ENCODE assay signal across 10 mouse cellular contexts in the genomic region with DNA sequence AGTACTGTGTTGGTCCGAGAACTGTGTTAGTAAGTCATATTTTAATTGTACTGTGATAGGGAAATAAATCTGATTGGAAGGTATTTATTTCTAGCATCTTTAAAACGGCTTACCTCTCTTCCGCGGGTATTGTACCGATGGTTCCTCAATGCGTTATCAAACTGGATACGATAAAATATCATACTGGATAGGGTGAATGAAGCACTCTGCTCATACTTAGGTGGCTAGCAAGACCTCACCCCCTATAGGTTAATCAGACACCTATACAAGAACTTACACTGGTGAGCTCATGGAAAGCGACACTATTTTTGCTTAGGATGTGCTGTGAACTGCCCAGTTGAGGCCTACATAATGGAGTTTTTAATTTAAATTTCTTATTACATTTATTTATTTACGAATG. TPM values are rescaled to one million over a fixed set of nuclear protein-coding genes. Genes with fewer than 3 reads are reported as not detected.
DNase-seq lines count a peak whose midpoint lies in the region; ATAC-seq and TF ChIP-seq lines count a peak whose summit lies in the region.
"Had no signal": no experiment of that assay in that cellular context is flagged by ENCODE, and none has a peak within 500 bp of the region (broad histone marks: within the 10 kb centered on the region; RNA-seq: fewer than 3 reads in every experiment).

No protein-coding gene starts in this region.

- 73% methylated on average over 9 of the region's 9 CpGs for WGBS in heart, embryonic 14.5 days
- 69% methylated on average over 9 of the region's 9 CpGs for WGBS in forebrain, postnatal 0 days
- WGBS in liver, postnatal 0 days (ENCODE audit: insufficient replicate concordance): 65% methylated on average over 9 of the region's 9 CpGs

- peak overlapping the region; percentile 83 for H3K4me2 ChIP-seq in heart, embryonic 14.5 days (ENCODE audit: low read length)
- H3K4me2 ChIP-seq in forebrain, postnatal 0 days (ENCODE audit: low read depth): peak overlapping the region; percentile 59
- peak overlapping the region; percentile 81 for H3K4me2 ChIP-seq in liver, postnatal 0 days (ENCODE audit: low read depth, low read length)

- no peak for TF ChIP-seq EP300 in liver, postnatal 0 days (IDR thresholded peaks at IDR 0.05; ENCODE audit: low read depth)

- peaks cover 0 to 12% of the 10 kb centered on the region in 2 experiments; a peak in 3 of 4 replicates for H3K4me1 ChIP-seq in heart, embryonic 14.5 days (ENCODE audit: control insufficient read depth in 2 of 2, insufficient read depth in 2 of 2, low read length in 2 of 2)
- peaks cover 0 to 4% of the 10 kb centered on the region in 2 experiments; a peak in 1 of 4 replicates for H3K4me1 ChIP-seq in ES-E14 (ENCODE audit: control insufficient read depth in 2 of 2, insufficient read depth in 2 of 2, low read length in 2 of 2, poor library complexity in 1 of 2)
- H3K4me1 ChIP-seq in forebrain, postnatal 0 days (ENCODE audit: insufficient read depth): peaks cover 10% of the 10 kb centered on the region; the same call in 1 of the 2 replicates
- peaks cover 8% of the 10 kb centered on the region for H3K4me1 ChIP-seq in liver, postnatal 0 days (ENCODE audit: insufficient read depth)

- H3K27ac ChIP-seq in heart, embryonic 14.5 days (replicated peaks in 1 of 2; ENCODE audit: control insufficient read depth in 1 of 2, insufficient read depth in 1 of 2, low read depth in 2 of 2, low read length in 2 of 2): peak overlapping the region; percentile 95 to 99
- H3K27ac ChIP-seq in ES-E14 (ENCODE audit: insufficient read depth, low read depth, low read length, poor library complexity, severe bottlenecking): peak overlapping the region; percentile 81; the same call in 1 of the 2 replicates
- peak overlapping the region; percentile 99 for H3K27ac ChIP-seq in forebrain, postnatal 0 days (ENCODE audit: low read depth, low read length)
- peak overlapping the region; percentile 99 for H3K27ac ChIP-seq in liver, postnatal 0 days (ENCODE audit: low read depth)

- no peak for DNase-seq in heart, postnatal 36 days
- no peak for DNase-seq in ES-E14 (ENCODE audit: low read depth, low spot score)
- no peak for DNase-seq in forebrain, postnatal 0 days
- no peak for DNase-seq in liver, postnatal 0 days
- DNase-seq in urinary bladder, postnatal 10 days (ENCODE audit: low spot score): no peak
- DNase-seq in cerebellum, postnatal 10 days: no peak
- no peak for DNase-seq in left cerebral cortex, postnatal 25 days (ENCODE audit: low spot score in 2 of 2)
- DNase-seq: embryo, embryonic 11 days had no signal

- H3K4me3 ChIP-seq in heart, embryonic 14.5 days (ENCODE audit: control insufficient read depth in 1 of 2, insufficient read depth in 1 of 2, low read depth in 1 of 2, low read length in 2 of 2): peak overlapping the region; percentile 63 to 94
- peak overlapping the region; percentile 73 to 93 for H3K4me3 ChIP-seq in ES-E14 (ENCODE audit: insufficient read depth in 1 of 2, low read depth in 1 of 2, low read length in 2 of 2, poor library complexity in 1 of 2, severe bottlenecking in 1 of 2)
- peak overlapping the region; percentile 88 for H3K4me3 ChIP-seq in forebrain, postnatal 0 days (ENCODE audit: low read depth, low read length)
- peak overlapping the region; percentile 67 for H3K4me3 ChIP-seq in liver, postnatal 0 days (ENCODE audit: low read depth, low read length)

- in situ Hi-C loops in ES-E14 (cut with MboI; ENCODE audit: low sequenced_read_pairs in 2 of 2, unreplicated experiment in 2 of 2): no loop called here

- peak overlapping the region; percentile 80 for H3K9ac ChIP-seq in heart, embryonic 14.5 days (ENCODE audit: low read length)
- H3K9ac ChIP-seq in ES-E14 (ENCODE audit: insufficient read depth, low read depth, low read length, poor library complexity, severe bottlenecking): peak overlapping the region; percentile 78; the same call in 1 of the 2 replicates
- peak overlapping the region; percentile 58 for H3K9ac ChIP-seq in forebrain, postnatal 0 days
- peak overlapping the region; percentile 85 for H3K9ac ChIP-seq in liver, postnatal 0 days (replicated peaks)

- ATAC-seq in heart, embryonic 14.5 days (ENCODE audit: insufficient number of reproducible peaks, insufficient read depth, low FRiP score, low read depth): no peak
- no peak for ATAC-seq in forebrain, postnatal 0 days
- no peak for ATAC-seq in liver, postnatal 0 days

- no peaks in the 10 kb centered on the region for H3K27me3 ChIP-seq in heart, embryonic 14.5 days (ENCODE audit: control insufficient read depth, insufficient read depth, low read length)
- H3K27me3 ChIP-seq in forebrain, postnatal 0 days (ENCODE audit: insufficient read depth, low read length): no peaks in the 10 kb centered on the region
- no peaks in the 10 kb centered on the region for H3K27me3 ChIP-seq in liver, postnatal 0 days (ENCODE audit: insufficient read depth, low read length)
- H3K27me3 ChIP-seq: Patski had no signal

- H3K36me3 ChIP-seq in heart, embryonic 14.5 days (ENCODE audit: control insufficient read depth, insufficient read depth, low read length): peaks cover 37% of the 10 kb centered on the region
- H3K36me3 ChIP-seq in ES-E14 (ENCODE audit: control insufficient read depth, insufficient read depth, low read length, poor library complexity, severe bottlenecking): peaks cover 7% of the 10 kb centered on the region; the same call in 1 of the 2 replicates
- no peaks in the 10 kb centered on the region for H3K36me3 ChIP-seq in forebrain, postnatal 0 days (ENCODE audit: insufficient read depth)
- no peaks in the 10 kb centered on the region; the same call in none of the 2 replicates for H3K36me3 ChIP-seq in liver, postnatal 0 days (replicated peaks; ENCODE audit: insufficient read depth, low read length)

- H3K9me3 ChIP-seq in heart, embryonic 14.5 days (ENCODE audit: control insufficient read depth, low read length): no peaks in the 10 kb centered on the region
- no peaks in the 10 kb centered on the region for H3K9me3 ChIP-seq in ES-E14 (ENCODE audit: control insufficient read depth, insufficient read depth, low read depth, low read length)
- no peaks in the 10 kb centered on the region for H3K9me3 ChIP-seq in forebrain, postnatal 0 days (ENCODE audit: low read length)
- H3K9me3 ChIP-seq in liver, postnatal 0 days (ENCODE audit: low read length): no peaks in the 10 kb centered on the region

- intact Hi-C loops in heart, postnatal 36 days (cut with DNase I): loop anchor here (2.0 to 5.0 kb wide), 3 partner anchors 37 to 78 kb away; partner anchors contain the start of gene Ddit4
- intact Hi-C loops in left cerebral cortex, postnatal 25 days (cut with DNase I): loop anchor here (2.0 to 10.0 kb wide), 6 partner anchors 51 to 241 kb away; partner anchors contain the start of gene Spock2

- TF ChIP-seq CTCF in forebrain, postnatal 0 days (IDR thresholded peaks at IDR 0.05; ENCODE audit: low read depth): no peak
- no peak for TF ChIP-seq CTCF in liver, postnatal 0 days (IDR thresholded peaks at IDR 0.05; ENCODE audit: low read depth)

TF ChIP-seq in ES-E14, 5 proteins besides CTCF, POLR2A, EP300 and RAD21:
- TF ChIP-seq HCFC1 (IDR thresholded peaks at IDR 0.05; ENCODE audit: borderline replicate concordance, insufficient read depth, low read length) (no peak), CHD2 (IDR thresholded peaks at IDR 0.05; ENCODE audit: low read depth, low read length) (no peak), ZC3H11A (IDR thresholded peaks at IDR 0.05; ENCODE audit: borderline replicate concordance, low read depth, low read length) (no peak), ZNF384 (IDR thresholded peaks at IDR 0.05; ENCODE audit: low read depth, low read length) (no peak), MAFK (IDR thresholded peaks at IDR 0.05; ENCODE audit: insufficient read depth, low read depth, low read length) (no peak)

RNA-seq across cellular contexts. Expression of gene Anapc16, which starts 0.9 kb away (rescaled TPM):
- 99.7 and 103 TPM in 2 replicates for polyA plus RNA-seq in heart, embryonic 14.5 days (2014; fragmentation: Nextera tagmentation; extraction: Ambion mirVana)
- total RNA-seq in heart, postnatal 36 days (2021): 10 to 100 TPM; 68.1 to 73.7 TPM
- total RNA-seq in ES-E14 (2012; rRNA removed): 47.8 and 54.5 TPM in 2 replicates
- total RNA-seq in forebrain, postnatal 0 days (2014; rRNA removed): 98.6 and 115 TPM in 2 replicates
- 109 and 117 TPM in 2 replicates for polyA plus RNA-seq in forebrain, postnatal 0 days (2015; fragmentation: Nextera tagmentation; extraction: Ambion mirVana)
- 37.3 and 37.7 TPM in 2 replicates for polyA plus RNA-seq in liver, postnatal 0 days (2015; fragmentation: Nextera tagmentation; extraction: Ambion mirVana)
- total RNA-seq in left cerebral cortex, postnatal 25 days (2021): 10 to 100 TPM; 62.9 to 63.5 TPM

RNA-seq across cellular contexts. Expression of gene Ascc1, which starts 1.2 kb away (rescaled TPM):
- 42.7 and 43.3 TPM in 2 replicates for polyA plus RNA-seq in heart, embryonic 14.5 days (2014; fragmentation: Nextera tagmentation; extraction: Ambion mirVana)
- total RNA-seq in heart, postnatal 36 days (2021): 10 to 100 TPM; 23.0 to 24.0 TPM
- 16.3 and 18.8 TPM in 2 replicates for total RNA-seq in ES-E14 (2012; rRNA removed)
- total RNA-seq in forebrain, postnatal 0 days (2014; rRNA removed): 20.0 and 24.3 TPM in 2 replicates
- polyA plus RNA-seq in forebrain, postnatal 0 days (2015; fragmentation: Nextera tagmentation; extraction: Ambion mirVana): 43.8 and 50.5 TPM in 2 replicates
- polyA plus RNA-seq in liver, postnatal 0 days (2015; fragmentation: Nextera tagmentation; extraction: Ambion mirVana): 14.1 and 14.7 TPM in 2 replicates
- total RNA-seq in left cerebral cortex, postnatal 25 days (2021): 10 to 100 TPM; 15.1 to 15.5 TPM

RNA-seq across cellular contexts. Expression of gene Ddit4, which starts 52.2 kb away (rescaled TPM):
- polyA plus RNA-seq in heart, embryonic 14.5 days (2014; fragmentation: Nextera tagmentation; extraction: Ambion mirVana): 0.70 and 2.4 TPM in 2 replicates
- 10 to 100 TPM; 37.1 to 64.2 TPM for total RNA-seq in heart, postnatal 36 days (2021)
- total RNA-seq in ES-E14 (2012; rRNA removed): 33.9 and 42.1 TPM in 2 replicates
- 40.0 and 40.7 TPM in 2 replicates for total RNA-seq in forebrain, postnatal 0 days (2014; rRNA removed)
- 52.9 and 57.8 TPM in 2 replicates for polyA plus RNA-seq in forebrain, postnatal 0 days (2015; fragmentation: Nextera tagmentation; extraction: Ambion mirVana)
- polyA plus RNA-seq in liver, postnatal 0 days (2015; fragmentation: Nextera tagmentation; extraction: Ambion mirVana): 3.6 and 5.2 TPM in 2 replicates
- total RNA-seq in left cerebral cortex, postnatal 25 days (2021): 10 to 100 TPM; 40.8 to 42.6 TPM
